Mouse (Mus musculus) stomach, postnatal 0 days (tissue): Measurements from ENCODE around the gene Klf6.

Source experiments
- CTCF ChIP-seq: IDR thresholded peaks from 2 replicates; pipeline ENCODE4 v1.5.1; 2016; ENCODE audit warnings: antibody characterized with exemption, low read depth, mild to moderate bottlenecking, moderate library complexity
- EP300 ChIP-seq: optimal IDR thresholded peaks from 2 replicates; pipeline ENCODE3; 2016; ENCODE audit warnings: antibody characterized with exemption

GRCm38 (mm10) chr13:5866091-5866490 lies 4.8 kb downstream of the Klf6 start:
- no peak for TF ChIP-seq EP300
- TF ChIP-seq CTCF: no peak
